Mouse (Mus musculus): ENCODE results near the gene Ubap1l. TPM values are rescaled to one million over a fixed set of nuclear protein-coding genes. Genes with fewer than 3 reads are reported as not detected.

The Ubap1l gene
- polyA plus RNA-seq, 1 experiment from 2014 or later, result 0.73 TPM

DNA sequence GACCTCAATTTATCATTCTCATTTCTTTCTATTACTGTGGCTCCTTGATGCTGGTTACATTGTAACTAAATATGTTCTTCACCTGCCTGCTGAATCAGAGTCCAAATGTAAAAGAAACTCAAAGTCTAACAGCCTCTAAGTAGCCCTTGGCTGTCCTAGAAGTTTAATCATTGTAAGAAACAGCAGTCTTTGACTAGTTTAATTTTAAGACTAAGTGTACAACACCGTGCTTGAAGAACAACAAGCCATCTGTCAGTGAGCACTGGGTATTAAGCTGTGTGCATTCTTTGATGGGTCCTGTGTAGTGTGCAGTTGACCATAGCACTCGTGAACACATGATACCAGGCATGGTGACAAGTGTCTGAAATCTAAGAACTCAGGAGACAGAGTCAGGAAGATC lies 66.7 kb downstream of the Ubap1l start:
- no peak overlapping the region for H3K9ac ChIP-seq
- no peak for ATAC-seq (ENCODE audit: low FRiP score)
- H3K4me1 ChIP-seq, result no peaks in the 10 kb centered on the region
- H3K9me3 ChIP-seq, result no peaks in the 10 kb centered on the region
- H3K4me2 ChIP-seq, result no peak overlapping the region
- no peaks in the 10 kb centered on the region for H3K36me3 ChIP-seq (replicated peaks)
- no peak overlapping the region for H3K27ac ChIP-seq
- 77% methylated on average over 2 of the region's 2 CpGs for WGBS
- no peak overlapping the region for H3K4me3 ChIP-seq (replicated peaks)
- H3K27me3 ChIP-seq, result no peaks in the 10 kb centered on the region

GRCm38 (mm10) chr9:65428003-65428402 lies 67.2 kb downstream of the Ubap1l start:
- Histone ChIP-seq H3K27me3 (no peaks in the 10 kb centered on the region), H3K9me3 (no peaks in the 10 kb centered on the region), H3K4me2 (no peak overlapping the region), H3K36me3 (replicated peaks) (no peaks in the 10 kb centered on the region), H3K9ac (no peak overlapping the region), H3K4me3 (replicated peaks) (no peak overlapping the region), H3K27ac (no peak overlapping the region), H3K4me1 (no peaks in the 10 kb centered on the region)
- ATAC-seq (ENCODE audit: low FRiP score), result no peak
- WGBS, result 83% methylated on average over 5 of the region's 5 CpGs

Other genes with a start within 250 kb of the Ubap1l start
- gene Igdcc3, start 219.9 kb upstream of the Ubap1l start, polyA plus RNA-seq (2016; fragmentation: Nextera tagmentation; extraction: Ambion mirVana), result 40.0 and 40.8 TPM in 2 replicates
- 5.7 and 5.9 TPM in 2 replicates for gene Parp16, start 165.7 kb upstream of the Ubap1l start, polyA plus RNA-seq (2016; fragmentation: Nextera tagmentation; extraction: Ambion mirVana)
- gene Cilp, start 95.9 kb upstream of the Ubap1l start, polyA plus RNA-seq (2016; fragmentation: Nextera tagmentation; extraction: Ambion mirVana), result 0.65 and 0.68 TPM in 2 replicates
- gene Clpx, start 66.8 kb upstream of the Ubap1l start, polyA plus RNA-seq (2016; fragmentation: Nextera tagmentation; extraction: Ambion mirVana), result 50.7 and 52.8 TPM in 2 replicates
- gene Pdcd7, start 14.9 kb upstream of the Ubap1l start, polyA plus RNA-seq (2016; fragmentation: Nextera tagmentation; extraction: Ambion mirVana), result 11.9 and 12.1 TPM in 2 replicates
- 0.72 and 0.74 TPM in 2 replicates for gene Kbtbd13, start 30.6 kb downstream of the Ubap1l start, polyA plus RNA-seq (2016; fragmentation: Nextera tagmentation; extraction: Ambion mirVana)
- 6.4 and 7.2 TPM in 2 replicates for gene Rasl12, start 37.5 kb downstream of the Ubap1l start, polyA plus RNA-seq (2016; fragmentation: Nextera tagmentation; extraction: Ambion mirVana)
- gene Slc51b, start 61.9 kb downstream of the Ubap1l start, polyA plus RNA-seq (2016; fragmentation: Nextera tagmentation; extraction: Ambion mirVana), result not detected in 2 replicates
- 22.0 and 22.2 TPM in 2 replicates for gene Mtfmt, start 74.7 kb downstream of the Ubap1l start, polyA plus RNA-seq (2016; fragmentation: Nextera tagmentation; extraction: Ambion mirVana)
- gene Spg21, start 99.9 kb downstream of the Ubap1l start, polyA plus RNA-seq (2016; fragmentation: Nextera tagmentation; extraction: Ambion mirVana), result 116 and 118 TPM in 2 replicates
- gene Ankdd1a, start 159.2 kb downstream of the Ubap1l start, polyA plus RNA-seq (2016; fragmentation: Nextera tagmentation; extraction: Ambion mirVana), result 0.18 and 0.28 TPM in 2 replicates
- gene Plekho2, start 219.0 kb downstream of the Ubap1l start, polyA plus RNA-seq (2016; fragmentation: Nextera tagmentation; extraction: Ambion mirVana), result 9.0 and 9.1 TPM in 2 replicates
- 28.8 and 33.7 TPM in 2 replicates for gene Pif1, start 226.1 kb downstream of the Ubap1l start, polyA plus RNA-seq (2016; fragmentation: Nextera tagmentation; extraction: Ambion mirVana)

Measured in forebrain, embryonic 12.5 days (tissue).